Mouse (Mus musculus) brain, embryonic 14.5 days (tissue): ENCODE results near the gene Dnase1l3.

Source experiments
- CTCF ChIP-seq: fragments of 200-500 bp; IDR thresholded peaks from 2 replicates; pipeline ENCODE4 v1.5.1; 2012; ENCODE audit warnings: inconsistent platforms, mild to moderate bottlenecking, moderate library complexity, borderline replicate concordance; ENCODE audit not compliant: insufficient read depth, insufficient read length; ENCODE audit errors: extremely low read depth
- POLR2A ChIP-seq: fragments of 200-500 bp; IDR thresholded peaks from 2 replicates; pipeline ENCODE4 v1.6.1; 2012; ENCODE audit warnings: mild to moderate bottlenecking, inconsistent platforms, borderline replicate concordance; ENCODE audit not compliant: poor library complexity, insufficient read depth, insufficient read length, severe bottlenecking; ENCODE audit errors: extremely low read depth

DNA sequence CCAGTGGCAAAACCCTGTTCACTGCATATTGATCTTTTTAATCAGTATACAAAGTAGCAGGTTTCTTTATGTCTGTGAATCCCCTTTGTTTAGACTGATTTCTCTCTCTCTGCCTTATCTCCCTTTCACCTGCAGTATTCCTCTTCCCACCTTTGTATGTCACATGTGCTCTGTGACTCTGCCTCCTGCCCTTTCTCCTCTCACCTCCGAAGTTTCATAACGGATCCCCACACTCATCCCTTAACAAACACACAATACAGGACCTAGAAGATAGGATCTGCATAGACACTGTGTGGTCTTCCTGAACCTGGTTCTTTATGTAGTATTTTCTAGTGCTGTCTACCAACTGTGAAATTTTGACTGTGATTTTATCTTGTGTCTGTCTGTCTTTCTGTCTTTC is 16.9 kb upstream of the Dnase1l3 start:
- TF ChIP-seq CTCF, result no peak
- TF ChIP-seq POLR2A, result no peak
